Mouse (Mus musculus): ENCODE measurements around the gene Smco2.

DNA sequence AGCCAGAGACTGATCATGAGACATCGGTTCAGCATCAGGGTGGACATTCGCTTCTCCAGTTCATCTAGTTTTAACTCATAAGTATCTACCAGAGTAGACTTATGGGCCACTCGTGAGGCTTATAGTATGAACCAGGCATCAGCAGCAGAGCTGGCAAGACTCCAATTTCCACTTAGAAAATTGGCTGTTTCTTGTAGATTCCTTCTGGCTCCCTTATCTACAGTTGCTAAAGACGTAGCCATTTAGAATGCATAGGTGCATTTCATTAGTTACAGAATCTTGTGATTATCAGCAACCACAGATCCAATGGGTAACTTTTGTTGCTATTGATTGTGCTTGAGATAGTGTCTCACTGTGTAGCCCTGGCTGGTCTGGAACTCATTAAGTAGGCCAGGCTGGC lies 2.8 kb downstream of the Smco2 start:
- no peak for TF ChIP-seq POLR2A (IDR thresholded peaks at IDR 0.05; ENCODE audit: borderline replicate concordance, extremely low read depth, insufficient read depth, insufficient read length, poor library complexity, severe bottlenecking)
- no peak for TF ChIP-seq CTCF (IDR thresholded peaks at IDR 0.05; ENCODE audit: borderline replicate concordance, extremely low read depth, insufficient read depth, insufficient read length)
